Mouse (Mus musculus) kidney, embryonic 14.5 days (tissue): ENCODE measurements around the gene Nr2f2. TPM values are rescaled to one million over a fixed set of nuclear protein-coding genes. Genes with fewer than 3 reads are reported as not detected.
A peak's percentile ranks its signal among the peaks of the same experiment; 100 is the strongest.

Experiments
- ATAC-seq: fragments of 200-750 bp; cut with Nextera tagmentation; 2 replicates; pipeline ENCODE4 v1.8.0; 2017; ENCODE audit warnings: moderate number of reproducible peaks, mild to moderate bottlenecking, moderate TSS enrichment, moderate library complexity; ENCODE audit not compliant: low FRiP score, low TSS enrichment
- H3K27ac ChIP-seq: fragments of 300-500 bp; sonication (generic); 2 replicates; pipeline ENCODE4 v1.5.1; 2014; ENCODE audit warnings: low read depth, mild to moderate bottlenecking, low read length, moderate library complexity, mixed read lengths
- H3K27me3 ChIP-seq: fragments of 300-500 bp; sonication (generic); 2 replicates; pipeline ENCODE4 v1.6.1; 2014; ENCODE audit warnings: mild to moderate bottlenecking, low read length; ENCODE audit not compliant: control insufficient read depth, insufficient read depth
- H3K36me3 ChIP-seq: fragments of 300-500 bp; sonication (generic); 2 replicates; pipeline ENCODE4 v1.6.1; 2014; ENCODE audit warnings: low read length, mixed read lengths; ENCODE audit not compliant: control insufficient read depth, insufficient read depth
- H3K4me1 ChIP-seq: fragments of 300-500 bp; sonication (generic); 2 replicates; pipeline ENCODE4 v1.6.1; 2014; ENCODE audit warnings: low read length, mixed read lengths; ENCODE audit not compliant: control insufficient read depth, insufficient read depth
- H3K4me2 ChIP-seq: fragments of 300-500 bp; sonication (generic); replicated peaks from 2 replicates; pipeline ENCODE4 v1.6.1; 2014; ENCODE audit warnings: low read depth, mild to moderate bottlenecking, low read length
- H3K4me3 ChIP-seq: fragments of 300-500 bp; sonication (generic); 2 replicates; pipeline ENCODE4 v1.5.1; 2014; ENCODE audit warnings: mild to moderate bottlenecking, low read length
- H3K9ac ChIP-seq: fragments of 300-500 bp; sonication (generic); 2 replicates; pipeline ENCODE4 v1.6.1; 2014; ENCODE audit warnings: low read depth, mild to moderate bottlenecking, low read length, moderate library complexity
- H3K9me3 ChIP-seq: fragments of 300-500 bp; sonication (generic); 2 replicates; pipeline ENCODE4 v1.6.1; 2016; ENCODE audit warnings: low read length; ENCODE audit not compliant: control insufficient read depth
- WGBS: fragments of 180-500 bp; shearing (Covaris S2); extraction: QIAGEN DNeasy Blood & Tissue Kit; methylation state at CpG from one replicate; pipeline ENCODE4 v1.1.7; 2014; 5-methylcytosine and 5-hydroxymethylcytosine counted together
- polyA plus RNA-seq: library from polyadenylated mRNA; unstranded; fragments of >200 nt; fragmentation: Nextera tagmentation; extraction: Ambion mirVana; gene quantifications from 2 replicates; pipeline ENCODE4 v1.2.1, GENCODE M21; 2014

Gene Nr2f2
- polyA plus RNA-seq, 1 experiment from 2014 or later, result 310 TPM

DNA sequence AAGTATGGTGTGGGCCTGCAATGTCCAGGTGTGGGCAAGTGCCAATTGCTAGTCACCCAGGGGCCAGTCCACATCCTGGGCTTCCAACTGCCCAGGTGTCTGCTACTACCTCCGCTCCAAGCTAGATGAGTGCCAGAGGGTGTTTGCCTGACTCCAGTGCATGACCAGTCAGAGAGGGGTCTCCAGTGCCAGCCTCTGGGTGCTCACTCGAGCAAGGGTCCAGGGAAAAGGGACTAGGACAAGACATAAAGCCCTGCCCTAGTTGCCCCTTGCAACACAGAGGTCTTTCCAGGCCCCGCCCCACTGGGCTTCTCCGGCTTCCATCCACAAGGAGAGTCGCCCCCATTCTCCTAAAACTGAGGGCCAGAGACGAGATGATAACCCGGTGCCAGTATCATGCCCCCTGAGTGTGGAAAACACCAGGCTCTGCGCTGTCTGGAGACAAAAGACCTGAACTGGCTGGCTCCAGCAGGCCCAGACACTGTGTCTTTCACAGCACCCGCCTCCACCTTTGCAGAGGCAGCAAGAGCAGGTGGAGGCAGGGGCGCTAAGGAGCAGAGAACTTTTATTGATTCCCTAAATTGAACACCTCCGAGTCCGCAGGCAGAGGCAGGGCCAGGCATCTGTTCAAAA lies 26.4 kb downstream of the Nr2f2 start:
- peaks cover 12% of the 10 kb centered on the region; the same call in 1 of the 2 replicates for H3K36me3 ChIP-seq
- H3K9me3 ChIP-seq, result no peaks in the 10 kb centered on the region
- ATAC-seq, result no peak
- H3K4me1 ChIP-seq, result peaks cover 18% of the 10 kb centered on the region
- no peak overlapping the region for H3K4me2 ChIP-seq
- H3K9ac ChIP-seq, result no peak overlapping the region
- no peak overlapping the region for H3K27ac ChIP-seq
- no peaks in the 10 kb centered on the region for H3K27me3 ChIP-seq
- 37% methylated on average over 12 of the region's 12 CpGs for WGBS
- H3K4me3 ChIP-seq, result no peak overlapping the region

- H3K27ac ChIP-seq, result no peak overlapping the region
- peak overlapping the region; percentile 32; the same call in 1 of the 2 replicates for H3K9ac ChIP-seq
- H3K9me3 ChIP-seq, result no peaks in the 10 kb centered on the region
- no peak overlapping the region for H3K4me3 ChIP-seq
- H3K4me1 ChIP-seq, result peaks cover 16% of the 10 kb centered on the region
- peak overlapping the region; percentile 54 for H3K4me2 ChIP-seq
- H3K36me3 ChIP-seq, result peaks cover 6% of the 10 kb centered on the region; the same call in 1 of the 2 replicates
- H3K27me3 ChIP-seq, result peaks cover 5% of the 10 kb centered on the region; the same call in 1 of the 2 replicates
- WGBS, result 17% methylated on average over 7 of the region's 7 CpGs
- no peak for ATAC-seq
Observed at GRCm38 (mm10) chr7:70338265-70338640, 28.3 kb downstream of the Nr2f2 start.

DNA sequence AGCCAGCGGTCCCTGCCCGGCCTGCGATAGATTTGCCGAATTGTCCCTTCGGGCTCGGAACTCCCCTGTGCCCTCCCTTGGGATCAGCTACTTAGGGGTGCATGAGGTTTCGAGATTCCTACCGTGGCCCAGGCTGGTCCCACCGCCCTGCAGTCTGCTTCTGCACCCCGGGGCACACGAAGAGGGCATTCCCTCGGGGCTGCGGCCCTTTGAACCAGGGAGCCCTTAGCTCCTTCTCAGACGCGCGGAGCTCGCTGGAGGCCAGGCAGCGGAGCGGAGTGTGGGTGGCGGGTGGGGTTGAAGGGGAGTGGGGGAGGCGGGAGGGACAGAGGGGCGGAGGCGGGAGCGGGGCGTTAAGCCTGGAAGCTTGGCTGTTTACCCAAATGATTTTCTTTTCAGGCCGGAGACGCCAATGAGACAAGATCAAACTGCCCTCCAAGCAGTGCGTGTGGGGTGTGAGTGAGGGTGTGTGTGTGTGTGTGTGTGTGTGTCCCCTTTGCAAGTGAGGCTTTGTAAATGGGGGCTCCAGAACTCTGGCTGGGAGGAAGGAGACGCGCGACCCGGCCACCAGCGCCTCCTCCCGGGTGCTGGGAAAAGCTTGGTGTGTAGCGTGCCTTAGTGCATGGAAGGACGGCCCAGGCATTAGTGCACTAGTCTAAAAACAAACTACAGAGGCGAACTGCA lies 28.8 kb downstream of the Nr2f2 start:
- no peaks in the 10 kb centered on the region for H3K9me3 ChIP-seq
- ATAC-seq, result peak; percentile 54
- H3K4me2 ChIP-seq, result peak overlapping the region; percentile 54
- H3K27me3 ChIP-seq, result peaks cover 5% of the 10 kb centered on the region; the same call in 1 of the 2 replicates
- under 1% methylated on average over 36 of the region's 37 CpGs for WGBS
- peak overlapping the region; percentile 31; the same call in 1 of the 2 replicates for H3K27ac ChIP-seq
- H3K4me3 ChIP-seq, result peak overlapping the region; percentile 24
- peaks cover 6% of the 10 kb centered on the region; the same call in 1 of the 2 replicates for H3K36me3 ChIP-seq
- H3K4me1 ChIP-seq, result peaks cover 17% of the 10 kb centered on the region
- H3K9ac ChIP-seq, result peak overlapping the region; percentile 32

- H3K36me3 ChIP-seq, result peaks cover 6% of the 10 kb centered on the region; the same call in 1 of the 2 replicates
- H3K27ac ChIP-seq, result no peak overlapping the region; the same call in 1 of the 2 replicates
- H3K4me3 ChIP-seq, result no peak overlapping the region; the same call in 1 of the 2 replicates
- peak overlapping the region; percentile 54 for H3K4me2 ChIP-seq
- H3K9ac ChIP-seq, result peak overlapping the region; percentile 13; the same call in 1 of the 2 replicates
- peaks cover 5% of the 10 kb centered on the region; the same call in 1 of the 2 replicates for H3K27me3 ChIP-seq
- no peaks in the 10 kb centered on the region for H3K9me3 ChIP-seq
- no peak for ATAC-seq
- 20% methylated on average over 13 of the region's 13 CpGs for WGBS
- H3K4me1 ChIP-seq, result peaks cover 21% of the 10 kb centered on the region
Observed at GRCm38 (mm10) chr7:70336571-70337240, 29.8 kb downstream of the Nr2f2 start.

DNA sequence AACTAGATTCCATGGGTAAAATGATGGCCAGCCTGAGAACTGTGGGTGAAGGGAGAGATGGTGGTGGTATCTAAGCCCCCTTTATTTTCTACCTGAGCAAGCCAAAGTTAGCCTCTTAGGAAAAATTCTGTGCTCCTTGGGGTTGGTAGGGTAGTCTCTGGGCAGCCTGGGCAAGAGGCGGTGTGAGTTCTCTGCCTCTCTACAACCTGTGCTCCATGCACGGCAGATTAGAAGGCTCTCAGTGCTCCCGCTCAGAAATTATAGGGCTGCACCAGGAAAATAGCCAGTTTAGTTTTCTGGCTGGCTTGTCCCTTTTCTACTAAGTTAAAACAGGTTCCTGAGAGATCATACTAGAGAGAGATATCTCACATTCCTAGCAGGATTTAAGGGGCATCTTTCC lies 30.4 kb downstream of the Nr2f2 start:
- H3K9ac ChIP-seq, result peak overlapping the region; percentile 13; the same call in 1 of the 2 replicates
- WGBS, result 59% methylated on average over 3 of the region's 3 CpGs
- H3K27ac ChIP-seq, result no peak overlapping the region
- H3K9me3 ChIP-seq, result no peaks in the 10 kb centered on the region
- H3K4me1 ChIP-seq, result peaks cover 21% of the 10 kb centered on the region
- H3K36me3 ChIP-seq, result peaks cover 2% of the 10 kb centered on the region; the same call in 1 of the 2 replicates
- ATAC-seq, result no peak
- peak overlapping the region; percentile 8; the same call in 1 of the 2 replicates for H3K4me2 ChIP-seq
- H3K4me3 ChIP-seq, result no peak overlapping the region
- H3K27me3 ChIP-seq, result peaks cover 5% of the 10 kb centered on the region; the same call in 1 of the 2 replicates

DNA sequence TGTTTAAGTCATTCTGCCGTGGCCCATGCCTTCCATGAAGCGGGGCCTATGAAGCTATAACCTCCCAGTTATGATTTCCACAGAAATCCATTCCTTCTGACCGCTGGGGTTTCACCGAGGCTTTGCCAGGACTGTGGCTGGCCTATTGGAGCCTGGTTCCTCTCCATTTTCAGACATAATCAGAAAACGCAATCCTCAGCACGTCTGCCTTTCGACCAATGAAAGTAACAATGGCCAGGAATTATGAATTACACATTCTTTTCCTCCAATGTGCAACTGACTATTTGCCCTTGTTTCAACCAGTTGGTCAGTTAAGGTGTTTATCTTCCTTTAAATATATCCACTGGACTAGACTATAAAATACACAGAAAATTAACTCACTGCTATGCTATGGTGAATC lies 31.1 kb downstream of the Nr2f2 start:
- Histone ChIP-seq H3K4me1 (peaks cover 21% of the 10 kb centered on the region), H3K27ac (no peak overlapping the region; the same call in 1 of the 2 replicates), H3K4me2 (no peak overlapping the region), H3K36me3 (no peaks in the 10 kb centered on the region; the same call in 1 of the 2 replicates), H3K27me3 (peaks cover 5% of the 10 kb centered on the region; the same call in 1 of the 2 replicates), H3K9me3 (no peaks in the 10 kb centered on the region), H3K9ac (no peak overlapping the region), H3K4me3 (no peak overlapping the region)
- 19% methylated on average over 7 of the region's 7 CpGs for WGBS
- ATAC-seq, result no peak

GRCm38 (mm10) chr7:70334836-70335235 lies 31.7 kb downstream of the Nr2f2 start:
- Histone ChIP-seq H3K4me2 (peak overlapping the region; percentile 47), H3K36me3 (no peaks in the 10 kb centered on the region; the same call in 1 of the 2 replicates), H3K9me3 (no peaks in the 10 kb centered on the region), H3K4me1 (peaks cover 21% of the 10 kb centered on the region), H3K9ac (peak overlapping the region; percentile 55; the same call in 1 of the 2 replicates), H3K27ac (peak overlapping the region; percentile 31; the same call in 1 of the 2 replicates), H3K27me3 (peaks cover 5% of the 10 kb centered on the region; the same call in 1 of the 2 replicates), H3K4me3 (peak overlapping the region; percentile 21)
- ATAC-seq, result no peak
- under 1% methylated on average over 17 of the region's 17 CpGs for WGBS

DNA sequence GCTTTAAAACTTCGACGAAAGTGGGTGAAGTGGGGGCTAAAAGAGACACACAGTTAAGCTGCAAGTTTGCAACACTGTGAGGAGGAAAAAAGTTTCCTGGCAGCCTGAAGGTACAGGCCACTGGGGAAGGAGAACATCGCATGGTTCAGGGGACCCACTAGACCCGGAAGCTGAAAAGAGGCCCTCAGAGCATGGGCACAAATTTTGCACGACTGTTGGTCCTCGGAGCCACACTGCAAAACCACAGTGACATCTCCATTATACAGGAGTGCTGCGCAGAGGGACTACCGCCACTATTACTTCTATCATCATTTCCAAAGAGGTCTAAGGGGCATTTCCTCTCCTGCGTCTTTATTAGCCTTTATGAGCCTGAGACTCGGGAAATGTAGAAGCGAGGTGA lies 32.7 kb downstream of the Nr2f2 start:
- Histone ChIP-seq H3K27me3 (peaks cover 9% of the 10 kb centered on the region; the same call in 1 of the 2 replicates), H3K4me1 (peaks cover 21% of the 10 kb centered on the region), H3K9ac (0 out of 2 replicates have a peak overlapping the region, but pooled peaks have one; percentile 55), H3K27ac (no peak overlapping the region), H3K4me3 (no peak overlapping the region), H3K36me3 (no peaks in the 10 kb centered on the region), H3K9me3 (no peaks in the 10 kb centered on the region), H3K4me2 (no peak overlapping the region)
- WGBS, result 20% methylated on average over 11 of the region's 11 CpGs
- no peak for ATAC-seq
